Mouse (Mus musculus): ENCODE results near the gene Gtpbp6. TPM values are rescaled to one million over a fixed set of nuclear protein-coding genes. Genes with fewer than 3 reads are reported as not detected.

Gtpbp6 gene
- total RNA-seq (2012; rRNA removed), result 116 and 226 TPM in 2 replicates

- TF ChIP-seq MAFK (IDR thresholded peaks at IDR 0.05; ENCODE audit: insufficient read depth, low read depth, low read length) (no peak), HCFC1 (IDR thresholded peaks at IDR 0.05; ENCODE audit: borderline replicate concordance, insufficient read depth, low read length) (no peak), ZNF384 (IDR thresholded peaks at IDR 0.05; ENCODE audit: low read depth, low read length) (no peak), CHD2 (IDR thresholded peaks at IDR 0.05; ENCODE audit: low read depth, low read length) (no peak), ZC3H11A (IDR thresholded peaks at IDR 0.05; ENCODE audit: borderline replicate concordance, low read depth, low read length) (no peak)
- peak within 1 kb of the TSS; percentile 100 for H3K27ac ChIP-seq (ENCODE audit: insufficient read depth, low read depth, low read length, poor library complexity, severe bottlenecking)
- peak within 1 kb of the TSS; percentile 83 to 99 for H3K4me3 ChIP-seq (ENCODE audit: insufficient read depth in 1 of 2, low read depth in 1 of 2, low read length in 2 of 2, poor library complexity in 1 of 2, severe bottlenecking in 1 of 2)
- peak; percentile 98 for DNase-seq (ENCODE audit: low read depth, low spot score)
- in situ Hi-C loops (cut with MboI; ENCODE audit: low sequenced_read_pairs in 2 of 2, unreplicated experiment in 2 of 2), result no loop called here
- no peaks in the 10 kb centered on the region for H3K9me3 ChIP-seq (ENCODE audit: control insufficient read depth, insufficient read depth, low read depth, low read length)
- peaks cover 0 to 25% of the 10 kb centered on the region in 2 experiments; a peak in 2 of 4 replicates for H3K4me1 ChIP-seq (ENCODE audit: control insufficient read depth in 2 of 2, insufficient read depth in 2 of 2, low read length in 2 of 2, poor library complexity in 1 of 2)
- H3K9ac ChIP-seq (ENCODE audit: insufficient read depth, low read depth, low read length, poor library complexity, severe bottlenecking), result peak within 1 kb of the TSS; percentile 98
- peaks cover 42% of the 10 kb centered on the region for H3K36me3 ChIP-seq (ENCODE audit: control insufficient read depth, insufficient read depth, low read length, poor library complexity, severe bottlenecking)
Observed at GRCm38 (mm10) chr5:110107581-110108304, at the start of gene Gtpbp6. Gtpbp6 (minus strand) TSS chr5:110108197.

- H3K9me3 ChIP-seq (ENCODE audit: control insufficient read depth, insufficient read depth, low read depth, low read length), result no peaks in the 10 kb centered on the region
- H3K9ac ChIP-seq (ENCODE audit: insufficient read depth, low read depth, low read length, poor library complexity, severe bottlenecking), result no peak overlapping the region
- H3K4me3 ChIP-seq (ENCODE audit: insufficient read depth in 1 of 2, low read depth in 1 of 2, low read length in 2 of 2, poor library complexity in 1 of 2, severe bottlenecking in 1 of 2), result no peak overlapping the region
- DNase-seq (ENCODE audit: low read depth, low spot score), result no peak
- peaks cover 3% of the 10 kb centered on the region for H3K36me3 ChIP-seq (ENCODE audit: control insufficient read depth, insufficient read depth, low read length, poor library complexity, severe bottlenecking)
- TF ChIP-seq ZC3H11A (IDR thresholded peaks at IDR 0.05; ENCODE audit: borderline replicate concordance, low read depth, low read length) (peak; percentile 20; the same call in 1 of the 2 replicates), ZNF384 (IDR thresholded peaks at IDR 0.05; ENCODE audit: low read depth, low read length) (peak; percentile 56; the same call in 1 of the 2 replicates), CHD2 (IDR thresholded peaks at IDR 0.05; ENCODE audit: low read depth, low read length) (no peak), MAFK (IDR thresholded peaks at IDR 0.05; ENCODE audit: insufficient read depth, low read depth, low read length) (no peak), HCFC1 (IDR thresholded peaks at IDR 0.05; ENCODE audit: borderline replicate concordance, insufficient read depth, low read length) (no peak)
- H3K27ac ChIP-seq (ENCODE audit: insufficient read depth, low read depth, low read length, poor library complexity, severe bottlenecking), result no peak overlapping the region
- H3K4me1 ChIP-seq (ENCODE audit: control insufficient read depth in 2 of 2, insufficient read depth in 2 of 2, low read length in 2 of 2, poor library complexity in 1 of 2), result no peaks in the 10 kb centered on the region
- in situ Hi-C loops (cut with MboI; ENCODE audit: low sequenced_read_pairs in 2 of 2, unreplicated experiment in 2 of 2), result no loop called here
Observed at GRCm38 (mm10) chr5:110143007-110143406, 35.0 kb upstream of the Gtpbp6 start.

DNA sequence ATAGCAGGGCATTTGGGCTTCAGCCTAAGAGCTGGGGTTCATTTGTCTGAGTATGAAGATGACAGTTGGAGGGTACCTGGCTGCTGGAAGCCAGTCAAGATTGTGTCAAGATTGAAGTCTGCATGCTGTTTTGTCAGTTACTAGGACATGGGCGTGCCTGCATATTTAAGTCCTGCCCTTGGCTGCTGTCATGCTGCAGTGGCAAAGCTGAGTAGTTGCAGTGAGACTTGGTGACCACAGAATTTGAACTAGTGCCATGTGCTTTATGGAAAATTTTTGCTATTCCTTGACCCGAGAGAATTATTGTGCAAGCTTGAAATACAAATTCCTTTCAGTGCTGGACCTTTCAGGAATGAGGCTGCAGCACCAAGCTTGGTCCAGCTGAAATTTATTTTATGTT is 34.3 kb upstream of the Gtpbp6 start:
- no peaks in the 10 kb centered on the region for H3K9me3 ChIP-seq (ENCODE audit: control insufficient read depth, insufficient read depth, low read depth, low read length)
- no peak for TF ChIP-seq ZC3H11A (IDR thresholded peaks at IDR 0.05; ENCODE audit: borderline replicate concordance, low read depth, low read length)
- TF ChIP-seq HCFC1 (IDR thresholded peaks at IDR 0.05; ENCODE audit: borderline replicate concordance, insufficient read depth, low read length), result no peak
- no peak for TF ChIP-seq CHD2 (IDR thresholded peaks at IDR 0.05; ENCODE audit: low read depth, low read length)
- no peak for TF ChIP-seq ZNF384 (IDR thresholded peaks at IDR 0.05; ENCODE audit: low read depth, low read length)
- no peak for TF ChIP-seq MAFK (IDR thresholded peaks at IDR 0.05; ENCODE audit: insufficient read depth, low read depth, low read length)
- H3K27ac ChIP-seq (ENCODE audit: insufficient read depth, low read depth, low read length, poor library complexity, severe bottlenecking), result no peak overlapping the region
- DNase-seq (ENCODE audit: low read depth, low spot score), result no peak
- H3K4me1 ChIP-seq (ENCODE audit: control insufficient read depth in 2 of 2, insufficient read depth in 2 of 2, low read length in 2 of 2, poor library complexity in 1 of 2), result no peaks in the 10 kb centered on the region
- in situ Hi-C loops (cut with MboI; ENCODE audit: low sequenced_read_pairs in 2 of 2, unreplicated experiment in 2 of 2), result no loop called here
- no peak overlapping the region for H3K4me3 ChIP-seq (ENCODE audit: insufficient read depth in 1 of 2, low read depth in 1 of 2, low read length in 2 of 2, poor library complexity in 1 of 2, severe bottlenecking in 1 of 2)
- no peak overlapping the region for H3K9ac ChIP-seq (ENCODE audit: insufficient read depth, low read depth, low read length, poor library complexity, severe bottlenecking)
- H3K36me3 ChIP-seq (ENCODE audit: control insufficient read depth, insufficient read depth, low read length, poor library complexity, severe bottlenecking), result peaks cover 3% of the 10 kb centered on the region

- DNase-seq (ENCODE audit: low read depth, low spot score), result no peak
- TF ChIP-seq ZNF384 (IDR thresholded peaks at IDR 0.05; ENCODE audit: low read depth, low read length), result no peak
- TF ChIP-seq CHD2 (IDR thresholded peaks at IDR 0.05; ENCODE audit: low read depth, low read length), result no peak
- TF ChIP-seq ZC3H11A (IDR thresholded peaks at IDR 0.05; ENCODE audit: borderline replicate concordance, low read depth, low read length), result no peak
- TF ChIP-seq MAFK (IDR thresholded peaks at IDR 0.05; ENCODE audit: insufficient read depth, low read depth, low read length), result no peak
- no peak for TF ChIP-seq HCFC1 (IDR thresholded peaks at IDR 0.05; ENCODE audit: borderline replicate concordance, insufficient read depth, low read length)
- Histone ChIP-seq H3K4me3 (ENCODE audit: insufficient read depth in 1 of 2, low read depth in 1 of 2, low read length in 2 of 2, poor library complexity in 1 of 2, severe bottlenecking in 1 of 2) (no peak overlapping the region), H3K36me3 (ENCODE audit: control insufficient read depth, insufficient read depth, low read length, poor library complexity, severe bottlenecking) (peaks cover 2% of the 10 kb centered on the region), H3K4me1 (ENCODE audit: control insufficient read depth in 2 of 2, insufficient read depth in 2 of 2, low read length in 2 of 2, poor library complexity in 1 of 2) (no peaks in the 10 kb centered on the region; a peak in 1 of 4 replicates), H3K9me3 (ENCODE audit: control insufficient read depth, insufficient read depth, low read depth, low read length) (no peaks in the 10 kb centered on the region), H3K27ac (ENCODE audit: insufficient read depth, low read depth, low read length, poor library complexity, severe bottlenecking) (no peak overlapping the region), H3K9ac (ENCODE audit: insufficient read depth, low read depth, low read length, poor library complexity, severe bottlenecking) (no peak overlapping the region)
- in situ Hi-C loops (cut with MboI; ENCODE audit: low sequenced_read_pairs in 2 of 2, unreplicated experiment in 2 of 2), result no loop called here
Observed at GRCm38 (mm10) chr5:110140424-110140823, 32.4 kb upstream of the Gtpbp6 start.

All from ES-E14 (cell line).